Mouse (Mus musculus): ENCODE results near the gene Iqsec2. TPM values are rescaled to one million over a fixed set of nuclear protein-coding genes. Genes with fewer than 3 reads are reported as not detected.

Gene Iqsec2
- polyA plus RNA-seq (2012; rRNA removed): 9.7 and 11.4 TPM in 2 replicates

DNA sequence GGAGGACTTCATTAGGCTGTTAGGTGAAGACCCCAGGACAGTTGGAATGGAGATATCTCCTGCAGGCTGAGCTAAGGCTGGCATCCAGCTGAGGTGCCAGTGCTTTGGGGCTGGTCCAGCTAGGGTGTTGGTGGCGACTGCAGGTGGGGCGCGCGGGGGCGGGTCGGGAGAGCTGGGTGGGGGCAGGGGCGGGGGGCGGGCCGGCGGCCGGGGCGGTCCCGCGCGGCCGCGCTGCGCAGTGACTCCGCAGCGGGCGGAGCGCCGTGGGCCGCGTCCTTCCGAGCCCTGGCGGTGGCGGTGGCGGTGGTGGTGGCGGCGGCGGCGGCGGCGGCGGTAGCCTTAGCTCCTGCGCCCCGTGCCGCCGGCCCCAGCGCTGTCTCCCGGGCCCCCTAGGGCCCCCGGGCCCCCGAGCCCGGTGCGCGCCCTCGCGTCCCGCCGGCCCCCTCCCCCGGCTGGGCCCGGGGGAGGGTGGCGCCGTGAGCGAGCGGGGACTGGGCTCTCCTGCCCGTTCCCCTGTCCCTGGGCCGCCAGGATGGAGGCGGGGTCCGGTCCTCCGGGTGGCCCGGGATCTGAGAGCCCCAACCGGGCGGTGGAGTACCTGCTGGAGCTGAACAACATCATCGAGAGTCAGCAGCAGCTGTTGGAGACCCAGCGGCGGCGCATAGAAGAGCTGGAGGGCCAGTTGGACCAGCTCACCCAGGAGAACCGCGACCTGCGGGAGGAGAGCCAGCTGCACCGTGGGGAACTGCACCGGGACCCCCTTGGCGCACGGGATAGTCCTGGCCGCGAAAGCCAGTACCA, at the start of gene Iqsec2:
TSS of gene Iqsec2 (plus strand) at position 328 of the 801 bp plus-strand sequence.

DNA sequence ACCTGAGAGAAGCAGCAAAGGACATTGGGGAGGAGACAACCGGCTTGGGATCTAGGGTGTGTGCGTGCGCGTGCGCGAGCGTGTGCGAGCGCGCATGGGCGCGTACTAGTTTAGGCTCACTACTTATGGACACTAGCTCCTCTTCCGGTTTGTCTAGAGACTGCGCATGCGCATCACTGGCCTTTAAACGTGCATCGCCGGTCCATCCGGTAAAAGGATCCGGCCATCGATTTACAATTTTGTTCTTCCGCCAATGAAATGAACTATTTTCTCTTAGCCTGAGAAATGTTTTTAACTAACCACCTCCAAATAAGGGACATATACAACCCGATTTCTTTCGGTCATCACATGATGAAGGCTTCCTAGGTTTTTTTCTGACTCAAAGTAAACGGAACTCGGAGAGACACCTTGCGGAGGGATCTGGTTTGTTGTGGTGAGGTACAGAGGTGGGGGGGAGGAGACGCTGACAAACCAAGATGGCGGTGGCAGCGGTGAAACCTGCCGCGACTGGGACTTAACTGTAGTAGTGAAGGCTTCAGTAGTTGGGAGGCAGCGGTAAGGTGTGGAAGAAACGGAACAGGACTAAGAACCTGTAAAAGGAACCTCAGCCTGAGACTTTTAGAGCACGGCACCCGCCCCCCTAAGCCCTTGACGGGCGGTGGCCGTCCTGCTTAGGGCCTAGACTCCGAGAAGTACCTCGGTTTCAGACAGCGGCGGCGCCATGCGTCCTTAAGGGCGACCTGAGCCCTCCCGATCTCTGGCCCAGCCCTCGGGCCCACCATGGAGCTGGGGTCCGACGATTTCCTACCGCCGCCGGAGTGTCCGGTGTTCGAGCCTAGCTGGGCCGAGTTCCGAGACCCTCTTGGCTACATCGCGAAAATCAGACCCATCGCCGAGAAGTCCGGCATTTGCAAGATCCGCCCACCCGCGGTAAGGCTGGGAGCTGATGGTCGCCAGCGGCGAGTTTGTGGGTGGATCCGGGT, 89.0 kb downstream of the Iqsec2 start, which contains the start of gene Kdm5c:
TSS of gene Kdm5c (plus strand) at position 240 of the 983 bp plus-strand sequence.

Other genes with a start within 250 kb of the Iqsec2 start
- 77.7 and 95.0 TPM in 2 replicates for gene Hsd17b10, start 142.4 kb upstream of the Iqsec2 start, polyA plus RNA-seq (2012; rRNA removed)
- 0.69 and 1.4 TPM in 2 replicates for gene Ribc1, start 128.0 kb upstream of the Iqsec2 start, polyA plus RNA-seq (2012; rRNA removed)
- 21.1 and 21.3 TPM in 2 replicates for gene Smc1a, start 127.8 kb upstream of the Iqsec2 start, polyA plus RNA-seq (2012; rRNA removed)
- 87.7 and 102 TPM in 2 replicates for gene Kdm5c, start 88.8 kb downstream of the Iqsec2 start, polyA plus RNA-seq (2012; rRNA removed)
- gene Kantr, start 183.2 kb downstream of the Iqsec2 start, polyA plus RNA-seq (2012; rRNA removed): 6.3 and 7.7 TPM in 2 replicates
- gene Tspyl2, start 198.2 kb downstream of the Iqsec2 start, polyA plus RNA-seq (2012; rRNA removed): 43.2 and 47.5 TPM in 2 replicates
- 9.3 and 11.4 TPM in 2 replicates for gene Gpr173, start 224.4 kb downstream of the Iqsec2 start, polyA plus RNA-seq (2012; rRNA removed)